Mouse (Mus musculus): ENCODE results near the gene Rab8b. TPM values are rescaled to one million over a fixed set of nuclear protein-coding genes. Genes with fewer than 3 reads are reported as not detected.

The Rab8b gene
- polyA plus RNA-seq, 1 experiment from 2014 or later: 39.4 TPM

DNA sequence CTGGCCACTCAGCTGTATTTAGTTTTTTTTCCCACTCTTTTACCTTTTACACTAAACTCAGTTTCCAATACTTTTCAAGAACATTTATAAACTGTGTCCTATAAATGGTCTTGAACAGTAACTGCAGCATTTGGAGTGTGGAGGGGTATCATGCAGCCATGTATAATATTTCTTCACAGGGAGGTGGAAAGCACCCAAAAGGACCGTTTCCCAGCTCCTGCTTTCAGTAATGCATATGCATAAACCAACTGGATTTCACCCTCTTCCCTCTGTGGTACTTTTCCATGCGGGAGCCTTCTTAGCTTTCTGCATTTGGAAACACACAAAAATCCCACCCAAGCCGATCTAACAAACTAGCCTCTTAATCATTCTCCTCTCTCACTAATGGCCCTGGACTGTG, 54.8 kb downstream of the Rab8b start:
- no peak overlapping the region for H3K4me3 ChIP-seq
- peaks cover 7% of the 10 kb centered on the region; the same call in 1 of the 2 replicates for H3K4me1 ChIP-seq
- WGBS (ENCODE audit: insufficient replicate concordance): 79% methylated on average over 3 of the region's 3 CpGs
- H3K4me2 ChIP-seq: no peak overlapping the region
- no peaks in the 10 kb centered on the region for H3K9me3 ChIP-seq (replicated peaks)
- H3K27me3 ChIP-seq (replicated peaks): no peaks in the 10 kb centered on the region
- H3K36me3 ChIP-seq: peaks cover 32% of the 10 kb centered on the region
- ATAC-seq: no peak
- H3K9ac ChIP-seq: no peak overlapping the region
- no peak overlapping the region for H3K27ac ChIP-seq

- Histone ChIP-seq H3K9me3 (replicated peaks) (no peaks in the 10 kb centered on the region), H3K27me3 (replicated peaks) (no peaks in the 10 kb centered on the region), H3K4me1 (peaks cover 17% of the 10 kb centered on the region; the same call in 1 of the 2 replicates), H3K4me3 (no peak overlapping the region), H3K27ac (no peak overlapping the region), H3K4me2 (no peak overlapping the region), H3K9ac (no peak overlapping the region), H3K36me3 (peaks cover 44% of the 10 kb centered on the region)
- 89% methylated on average over 3 of the region's 3 CpGs for WGBS (ENCODE audit: insufficient replicate concordance)
- ATAC-seq: no peak
These were observed 56.0 kb downstream of the Rab8b start for GRCm38 (mm10) chr9:66863456-66863855.

DNA sequence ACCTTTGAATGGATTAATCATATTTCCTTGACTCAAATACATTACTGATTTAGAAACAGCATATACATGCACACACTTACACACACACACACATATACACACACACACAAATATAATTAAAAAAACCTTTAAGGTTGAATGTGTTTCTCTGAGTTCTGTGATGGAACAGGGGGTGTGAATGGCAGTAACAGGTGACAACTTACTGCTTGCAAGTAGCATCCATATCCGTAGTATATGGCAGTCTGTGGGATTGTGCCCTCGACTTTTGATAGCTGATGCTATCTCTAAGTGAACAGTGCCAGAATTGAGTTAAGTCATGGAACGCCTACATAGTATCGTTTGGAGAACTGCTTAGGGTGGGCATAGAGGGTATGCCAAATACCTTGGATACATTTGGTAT, 57.3 kb downstream of the Rab8b start:
- no peak for ATAC-seq
- no peak overlapping the region for H3K9ac ChIP-seq
- 75% methylated on average over 4 of the region's 4 CpGs for WGBS (ENCODE audit: insufficient replicate concordance)
- no peak overlapping the region for H3K27ac ChIP-seq
- no peak overlapping the region for H3K4me2 ChIP-seq
- H3K36me3 ChIP-seq: peaks cover 55% of the 10 kb centered on the region
- peaks cover 17% of the 10 kb centered on the region; the same call in 1 of the 2 replicates for H3K4me1 ChIP-seq
- H3K27me3 ChIP-seq (replicated peaks): no peaks in the 10 kb centered on the region
- H3K9me3 ChIP-seq (replicated peaks): no peaks in the 10 kb centered on the region
- no peak overlapping the region for H3K4me3 ChIP-seq

- WGBS (ENCODE audit: insufficient replicate concordance): 81% methylated on average over 5 of the region's 5 CpGs
- Histone ChIP-seq H3K9me3 (replicated peaks) (no peaks in the 10 kb centered on the region), H3K9ac (no peak overlapping the region), H3K4me2 (no peak overlapping the region), H3K4me1 (peaks cover 17% of the 10 kb centered on the region; the same call in 1 of the 2 replicates), H3K27ac (no peak overlapping the region), H3K4me3 (no peak overlapping the region), H3K36me3 (peaks cover 62% of the 10 kb centered on the region), H3K27me3 (replicated peaks) (no peaks in the 10 kb centered on the region)
- ATAC-seq: no peak
These were observed 58.3 kb downstream of the Rab8b start for GRCm38 (mm10) chr9:66861104-66861767.

GRCm38 (mm10) chr9:66859523-66859922, 60.0 kb downstream of the Rab8b start:
- WGBS (ENCODE audit: insufficient replicate concordance): 78% methylated on average over 5 of the region's 5 CpGs
- H3K27ac ChIP-seq: no peak overlapping the region
- H3K36me3 ChIP-seq: peaks cover 72% of the 10 kb centered on the region
- H3K4me3 ChIP-seq: no peak overlapping the region
- H3K4me2 ChIP-seq: no peak overlapping the region
- H3K9ac ChIP-seq: no peak overlapping the region
- ATAC-seq: no peak
- peaks cover 11% of the 10 kb centered on the region; the same call in 1 of the 2 replicates for H3K4me1 ChIP-seq
- H3K9me3 ChIP-seq (replicated peaks): no peaks in the 10 kb centered on the region
- no peaks in the 10 kb centered on the region for H3K27me3 ChIP-seq (replicated peaks)

- H3K4me3 ChIP-seq: no peak overlapping the region
- H3K27me3 ChIP-seq (replicated peaks): no peaks in the 10 kb centered on the region
- 64% methylated on average over 7 of the region's 7 CpGs for whole genome bisulfite sequencing (ENCODE audit: insufficient replicate concordance)
- H3K27ac ChIP-seq: no peak overlapping the region
- H3K4me2 ChIP-seq: no peak overlapping the region
- H3K9me3 ChIP-seq (replicated peaks): no peaks in the 10 kb centered on the region
- ATAC-seq: no peak
- H3K9ac ChIP-seq: no peak overlapping the region
- peaks cover 10% of the 10 kb centered on the region; the same call in 1 of the 2 replicates for H3K4me1 ChIP-seq
- peaks cover 81% of the 10 kb centered on the region for H3K36me3 ChIP-seq
These were observed 63.6 kb downstream of the Rab8b start for GRCm38 (mm10) chr9:66855865-66856264.

DNA sequence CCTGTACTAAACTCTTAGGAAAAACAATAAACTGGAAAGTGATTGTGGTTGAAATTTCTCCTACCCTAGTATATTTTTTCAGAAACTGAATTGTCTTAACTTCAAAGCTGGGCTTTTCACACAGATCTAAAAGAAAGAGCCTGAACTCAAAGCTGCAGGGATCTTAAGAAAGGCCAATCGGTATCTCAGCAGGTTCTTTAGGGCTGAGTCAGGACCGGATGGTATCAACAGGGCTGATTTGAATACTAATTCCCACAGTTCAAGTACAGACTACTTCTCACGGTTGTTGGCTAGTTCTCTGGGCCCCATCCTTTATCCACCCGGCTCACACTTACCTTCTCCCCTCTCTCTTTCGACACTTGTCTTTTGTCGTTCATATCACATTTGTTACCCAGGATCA, 66.9 kb downstream of the Rab8b start:
- Histone ChIP-seq H3K4me1 (no peaks in the 10 kb centered on the region), H3K4me2 (no peak overlapping the region), H3K9ac (no peak overlapping the region), H3K36me3 (peaks cover 70% of the 10 kb centered on the region), H3K4me3 (no peak overlapping the region), H3K9me3 (replicated peaks) (no peaks in the 10 kb centered on the region), H3K27me3 (replicated peaks) (no peaks in the 10 kb centered on the region), H3K27ac (no peak overlapping the region)
- 79% methylated on average over 6 of the region's 6 CpGs for whole genome bisulfite sequencing (ENCODE audit: insufficient replicate concordance)
- no peak for ATAC-seq

DNA sequence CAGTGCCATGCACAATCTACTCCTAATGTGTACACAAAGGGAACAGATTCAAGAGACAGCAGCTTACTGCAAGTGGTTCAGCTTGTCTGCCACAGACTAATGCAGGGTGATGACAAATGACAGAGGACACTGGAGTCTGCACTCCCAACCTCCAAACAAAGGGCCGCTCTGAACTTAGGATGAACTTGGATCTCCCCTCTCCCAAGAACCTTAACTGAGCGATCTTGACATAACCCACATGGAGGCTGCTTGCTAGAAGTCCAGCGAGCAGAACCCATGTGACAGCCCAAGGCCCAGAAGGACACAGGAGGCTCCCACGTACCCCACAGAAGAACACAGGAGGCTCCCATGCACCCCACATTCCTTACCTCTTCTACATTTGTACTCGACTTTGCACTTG, 68.5 kb downstream of the Rab8b start:
- Histone ChIP-seq H3K36me3 (peaks cover 76% of the 10 kb centered on the region), H3K4me1 (no peaks in the 10 kb centered on the region), H3K27ac (no peak overlapping the region), H3K9ac (no peak overlapping the region), H3K4me2 (no peak overlapping the region), H3K4me3 (no peak overlapping the region), H3K9me3 (replicated peaks) (no peaks in the 10 kb centered on the region), H3K27me3 (replicated peaks) (no peaks in the 10 kb centered on the region)
- ATAC-seq: no peak
- 78% methylated on average over 5 of the region's 5 CpGs for WGBS (ENCODE audit: insufficient replicate concordance)

- Histone ChIP-seq H3K9ac (no peak overlapping the region), H3K4me1 (no peaks in the 10 kb centered on the region), H3K4me3 (no peak overlapping the region), H3K9me3 (replicated peaks) (no peaks in the 10 kb centered on the region), H3K27me3 (replicated peaks) (no peaks in the 10 kb centered on the region), H3K27ac (no peak overlapping the region), H3K36me3 (peaks cover 67% of the 10 kb centered on the region), H3K4me2 (no peak overlapping the region)
- WGBS (ENCODE audit: insufficient replicate concordance): 92% methylated on average over 5 of the region's 5 CpGs
- ATAC-seq: no peak
These were observed 72.7 kb downstream of the Rab8b start for GRCm38 (mm10) chr9:66846822-66847221.

- H3K4me2 ChIP-seq: peak overlapping the region; percentile 96
- peak overlapping the region; percentile 68 for H3K9ac ChIP-seq
- 0 out of 2 replicates have a peak, but pooled peaks cover 5% of the 10 kb centered on the region for H3K27me3 ChIP-seq (replicated peaks)
- peaks cover 4% of the 10 kb centered on the region; the same call in 1 of the 2 replicates for H3K36me3 ChIP-seq
- under 1% methylated on average over 24 of the region's 24 CpGs for WGBS (ENCODE audit: insufficient replicate concordance)
- no peaks in the 10 kb centered on the region for H3K9me3 ChIP-seq (replicated peaks)
- H3K4me1 ChIP-seq: peaks cover 24% of the 10 kb centered on the region
- peak overlapping the region; percentile 15 for H3K27ac ChIP-seq
- H3K4me3 ChIP-seq: peak overlapping the region; percentile 62
- ATAC-seq: peak; percentile 51
These were observed 84.4 kb downstream of the Rab8b start for GRCm38 (mm10) chr9:66835097-66835480.

- H3K4me2 ChIP-seq: peak within 1 kb of the TSS; percentile 96
- peak; percentile 99 for ATAC-seq
- H3K4me3 ChIP-seq: peak within 1 kb of the TSS; percentile 63
- H3K27ac ChIP-seq: peak within 1 kb of the TSS; percentile 15
- peak within 1 kb of the TSS; percentile 68 for H3K9ac ChIP-seq
- WGBS (ENCODE audit: insufficient replicate concordance): 1% methylated on average over 58 of the region's 58 CpGs
- H3K27me3 ChIP-seq (replicated peaks): 0 out of 2 replicates have a peak, but pooled peaks cover 5% of the 10 kb centered on the region
- H3K36me3 ChIP-seq: no peaks in the 10 kb centered on the region; the same call in 1 of the 2 replicates
- H3K9me3 ChIP-seq (replicated peaks): no peaks in the 10 kb centered on the region
- H3K4me1 ChIP-seq: peaks cover 24% of the 10 kb centered on the region
These were observed 85.0 kb downstream of the Rab8b start, which contains the start of gene Aph1c for GRCm38 (mm10) chr9:66834318-66835096. TSS of gene Aph1c (minus strand) at chr9:66834726.

DNA sequence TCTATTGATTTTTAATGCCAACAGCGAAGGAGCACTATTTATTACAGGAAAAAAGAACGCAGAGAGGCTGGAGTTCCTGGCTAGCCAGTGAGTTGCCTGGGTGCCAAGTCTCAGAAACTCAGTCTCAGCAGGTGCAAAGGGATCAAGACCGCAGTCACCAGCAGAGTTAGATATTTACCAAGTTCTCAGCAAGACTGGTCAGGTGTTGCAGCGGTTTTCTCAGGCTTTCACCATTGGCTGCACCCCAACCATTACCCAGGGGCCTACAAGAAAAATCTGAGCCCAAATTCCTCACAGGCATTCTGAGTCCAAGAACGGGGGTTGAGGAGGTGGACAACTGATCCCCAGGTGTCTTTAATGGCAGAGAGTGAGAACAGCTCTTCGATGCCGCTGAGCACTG, 85.6 kb downstream of the Rab8b start:
- 0 out of 2 replicates have a peak overlapping the region, but pooled peaks have one; percentile 60 for H3K9ac ChIP-seq
- 0 out of 2 replicates have a peak, but pooled peaks cover 5% of the 10 kb centered on the region for H3K27me3 ChIP-seq (replicated peaks)
- peak overlapping the region; percentile 96 for H3K4me2 ChIP-seq
- H3K4me1 ChIP-seq: peaks cover 24% of the 10 kb centered on the region
- WGBS (ENCODE audit: insufficient replicate concordance): 34% methylated on average over 7 of the region's 7 CpGs
- H3K27ac ChIP-seq: no peak overlapping the region
- H3K36me3 ChIP-seq: no peaks in the 10 kb centered on the region
- no peak for ATAC-seq
- no peaks in the 10 kb centered on the region for H3K9me3 ChIP-seq (replicated peaks)
- H3K4me3 ChIP-seq: peak overlapping the region; percentile 63
